Mouse (Mus musculus) forebrain, embryonic 10.5 days (tissue): ENCODE results near the gene Inpp5k. TPM values are rescaled to one million over a fixed set of nuclear protein-coding genes. Genes with fewer than 3 reads are reported as not detected.
A peak's percentile ranks its signal among the peaks of the same experiment; 100 is the strongest.

ENCODE experiments used
- DNase-seq: peaks from one replicate; pipeline ENCODE4 v3.0.0-alpha.2; 2017; ENCODE audit warnings: low spot score; ENCODE audit errors: extremely low spot score
- H3K27ac ChIP-seq: fragments of 300-500 bp; sonication (generic); 2 replicates; pipeline ENCODE4 v1.5.1; 2016; ENCODE audit warnings: mild to moderate bottlenecking
- H3K27me3 ChIP-seq: fragments of 300-500 bp; sonication (generic); 2 replicates; pipeline ENCODE4 v1.6.1; 2016; ENCODE audit warnings: mild to moderate bottlenecking; ENCODE audit not compliant: poor library complexity, severe bottlenecking
- H3K36me3 ChIP-seq: fragments of 300-500 bp; sonication (generic); replicated peaks from 2 replicates; pipeline ENCODE4 v1.6.1; 2016; ENCODE audit warnings: mild to moderate bottlenecking, moderate library complexity
- H3K4me1 ChIP-seq: fragments of 300-500 bp; sonication (generic); 2 replicates; pipeline ENCODE4 v1.6.1; 2016
- H3K4me3 ChIP-seq: fragments of 300-500 bp; sonication (generic); 2 replicates; pipeline ENCODE4 v1.5.1; 2016; ENCODE audit warnings: mild to moderate bottlenecking, moderate library complexity
- H3K9me3 ChIP-seq: fragments of 300-500 bp; sonication (generic); 2 replicates; pipeline ENCODE4 v1.6.1; 2016; ENCODE audit warnings: mild to moderate bottlenecking, moderate library complexity
- WGBS: fragments of 180-500 bp; shearing (Covaris S2); methylation state at CpG from one replicate; pipeline ENCODE4 v1.1.7; 2016; 5-methylcytosine and 5-hydroxymethylcytosine counted together
- polyA plus RNA-seq: library from polyadenylated mRNA; unstranded; fragments of >200 nt; fragmentation: Nextera tagmentation; extraction: Ambion mirVana; gene quantifications from 2 replicates; pipeline ENCODE4 v1.2.1, GENCODE M21; 2016

The Inpp5k gene
- polyA plus RNA-seq, 1 experiment from 2014 or later: 14.1 TPM

- no peak overlapping the region for H3K4me3 ChIP-seq
- no peak for DNase-seq
- H3K27ac ChIP-seq: 0 out of 2 replicates have a peak overlapping the region, but pooled peaks have one; percentile 11
- no peaks in the 10 kb centered on the region for H3K27me3 ChIP-seq
- 71% methylated on average over 2 of the region's 2 CpGs for WGBS
- H3K4me1 ChIP-seq: no peaks in the 10 kb centered on the region
- H3K36me3 ChIP-seq: peaks cover 85% of the 10 kb centered on the region
- no peaks in the 10 kb centered on the region for H3K9me3 ChIP-seq
Observed at GRCm38 (mm10) chr11:75624102-75624554, 6.7 kb upstream of the Inpp5k start.

- Histone ChIP-seq H3K27ac (no peak overlapping the region), H3K4me1 (peaks cover 11% of the 10 kb centered on the region), H3K4me3 (no peak overlapping the region), H3K9me3 (no peaks in the 10 kb centered on the region), H3K36me3 (peaks cover 68% of the 10 kb centered on the region), H3K27me3 (no peaks in the 10 kb centered on the region)
- 91% methylated on average over 4 of the region's 4 CpGs for WGBS
- no peak for DNase-seq
Observed at GRCm38 (mm10) chr11:75625820-75626219, 5.0 kb upstream of the Inpp5k start.

- 23% methylated on average over 5 of the region's 5 CpGs for WGBS
- H3K36me3 ChIP-seq: peaks cover 34% of the 10 kb centered on the region
- peaks cover 28% of the 10 kb centered on the region for H3K4me1 ChIP-seq
- peak overlapping the region; percentile 81 for H3K4me3 ChIP-seq
- no peaks in the 10 kb centered on the region for H3K27me3 ChIP-seq
- no peaks in the 10 kb centered on the region for H3K9me3 ChIP-seq
- DNase-seq: no peak
- H3K27ac ChIP-seq: peak overlapping the region; percentile 87
Observed at GRCm38 (mm10) chr11:75630098-75630497, 690 bp upstream of the Inpp5k start.

GRCm38 (mm10) chr11:75631561-75632225 lies 905 bp downstream of the Inpp5k start:
- peak overlapping the region; percentile 81 for H3K4me3 ChIP-seq
- 12% methylated on average over 13 of the region's 13 CpGs for WGBS
- peaks cover 28% of the 10 kb centered on the region for H3K4me1 ChIP-seq
- no peaks in the 10 kb centered on the region for H3K9me3 ChIP-seq
- no peak overlapping the region for H3K27ac ChIP-seq
- H3K27me3 ChIP-seq: no peaks in the 10 kb centered on the region
- DNase-seq: no peak
- peaks cover 18% of the 10 kb centered on the region for H3K36me3 ChIP-seq

- no peak overlapping the region for H3K4me3 ChIP-seq
- no peak overlapping the region for H3K27ac ChIP-seq
- DNase-seq: no peak
- peaks cover 15% of the 10 kb centered on the region for H3K36me3 ChIP-seq
- H3K9me3 ChIP-seq: no peaks in the 10 kb centered on the region
- peaks cover 28% of the 10 kb centered on the region for H3K4me1 ChIP-seq
- H3K27me3 ChIP-seq: no peaks in the 10 kb centered on the region
- WGBS: 94% methylated on average over 5 of the region's 5 CpGs
Observed at GRCm38 (mm10) chr11:75632921-75633320, 2.1 kb downstream of the Inpp5k start.

GRCm38 (mm10) chr11:75634801-75635200 lies 4.0 kb downstream of the Inpp5k start:
- peaks cover 23% of the 10 kb centered on the region for H3K4me1 ChIP-seq
- H3K36me3 ChIP-seq: peaks cover 8% of the 10 kb centered on the region; the same call in 1 of the 2 replicates
- no peak for DNase-seq
- H3K4me3 ChIP-seq: no peak overlapping the region
- WGBS: 82% methylated on average over 3 of the region's 3 CpGs
- no peak overlapping the region for H3K27ac ChIP-seq
- no peaks in the 10 kb centered on the region for H3K9me3 ChIP-seq
- no peaks in the 10 kb centered on the region for H3K27me3 ChIP-seq

GRCm38 (mm10) chr11:75635315-75635714 lies 4.5 kb downstream of the Inpp5k start:
- WGBS: 83% methylated on average over 11 of the region's 11 CpGs
- Histone ChIP-seq H3K4me3 (no peak overlapping the region), H3K27ac (no peak overlapping the region), H3K9me3 (no peaks in the 10 kb centered on the region), H3K4me1 (peaks cover 18% of the 10 kb centered on the region), H3K27me3 (no peaks in the 10 kb centered on the region), H3K36me3 (peaks cover 8% of the 10 kb centered on the region; the same call in 1 of the 2 replicates)
- no peak for DNase-seq

- Histone ChIP-seq H3K9me3 (no peaks in the 10 kb centered on the region), H3K36me3 (no peaks in the 10 kb centered on the region), H3K4me1 (no peaks in the 10 kb centered on the region), H3K27ac (no peak overlapping the region), H3K4me3 (no peak overlapping the region), H3K27me3 (no peaks in the 10 kb centered on the region)
- DNase-seq: no peak
- 91% methylated on average over 5 of the region's 5 CpGs for WGBS
Observed at GRCm38 (mm10) chr11:75643323-75643722, 12.5 kb downstream of the Inpp5k start.

GRCm38 (mm10) chr11:75644684-75645083 lies 13.9 kb downstream of the Inpp5k start:
- 87% methylated on average over 9 of the region's 9 CpGs for WGBS

GRCm38 (mm10) chr11:75647681-75648211 lies 17.0 kb downstream of the Inpp5k start:
- H3K27me3 ChIP-seq: peaks cover 17% of the 10 kb centered on the region
- H3K9me3 ChIP-seq: no peaks in the 10 kb centered on the region
- 79% methylated on average over 6 of the region's 6 CpGs for WGBS
- no peaks in the 10 kb centered on the region for H3K36me3 ChIP-seq
- no peak overlapping the region for H3K4me3 ChIP-seq
- DNase-seq: no peak
- no peak overlapping the region for H3K27ac ChIP-seq
- H3K4me1 ChIP-seq: peaks cover 25% of the 10 kb centered on the region

More at GRCm38 (mm10) chr11:75644684-75645083, 13.9 kb downstream of the Inpp5k start:
- Histone ChIP-seq H3K27ac (no peak overlapping the region), H3K9me3 (no peaks in the 10 kb centered on the region), H3K4me3 (no peak overlapping the region), H3K36me3 (no peaks in the 10 kb centered on the region), H3K4me1 (no peaks in the 10 kb centered on the region), H3K27me3 (no peaks in the 10 kb centered on the region)
- no peak for DNase-seq

GRCm38 (mm10) chr11:75649155-75649561 lies 18.4 kb downstream of the Inpp5k start:
- WGBS: 82% methylated on average over 4 of the region's 4 CpGs
- Histone ChIP-seq H3K27ac (no peak overlapping the region), H3K4me3 (no peak overlapping the region), H3K9me3 (no peaks in the 10 kb centered on the region), H3K4me1 (peaks cover 38% of the 10 kb centered on the region), H3K27me3 (peaks cover 31% of the 10 kb centered on the region), H3K36me3 (no peaks in the 10 kb centered on the region)
- no peak for DNase-seq

GRCm38 (mm10) chr11:75650311-75650710 lies 19.5 kb downstream of the Inpp5k start, which contains the start of gene Myo1c:
Myo1c (plus strand) TSS chr11:75650504.
- peak within 1 kb of the TSS; percentile 64 for H3K4me3 ChIP-seq
- H3K9me3 ChIP-seq: no peaks in the 10 kb centered on the region
- H3K36me3 ChIP-seq: no peaks in the 10 kb centered on the region
- H3K27ac ChIP-seq: peak within 1 kb of the TSS; percentile 88
- DNase-seq: no peak
- peaks cover 49% of the 10 kb centered on the region for H3K4me1 ChIP-seq
- WGBS: 68% methylated on average over 7 of the region's 7 CpGs
- H3K27me3 ChIP-seq: peaks cover 43% of the 10 kb centered on the region

GRCm38 (mm10) chr11:75650958-75651425 lies 20.2 kb downstream of the Inpp5k start:
- Histone ChIP-seq H3K36me3 (no peaks in the 10 kb centered on the region), H3K4me1 (peaks cover 56% of the 10 kb centered on the region), H3K4me3 (peak overlapping the region; percentile 64), H3K9me3 (no peaks in the 10 kb centered on the region), H3K27ac (peak overlapping the region; percentile 88), H3K27me3 (peaks cover 48% of the 10 kb centered on the region)
- DNase-seq: no peak
- 44% methylated on average over 13 of the region's 13 CpGs for WGBS
